Mouse (Mus musculus) adrenal gland, postnatal 36 days (tissue): ENCODE results near the gene Padi1. TPM values are rescaled to one million over a fixed set of nuclear protein-coding genes. Genes with fewer than 3 reads are reported as not detected.

Source experiments
- DNase-seq, 2 experiments: peaks; one replicate each; pipeline ENCODE4 v3.0.0; 2021; ENCODE audit warnings: mixed read lengths in 1 of 2
- total RNA-seq, 2 experiments: library from RNA; stranded (reverse); gene quantifications; 2 replicates each; pipeline ENCODE4 v1.2.3; 2021

Gene Padi1
- total RNA-seq, 2 experiments from 2014 or later: not detected

- DNase-seq: peak; percentile 55 to 68
These were observed 29.3 kb downstream of the Padi1 start for GRCm38 (mm10) chr4:140815996-140816917.

GRCm38 (mm10) chr4:140815496-140815895 lies 30.1 kb downstream of the Padi1 start:
- DNase-seq: no peak

- peak; percentile 35 to 55 for DNase-seq
These were observed 31.0 kb downstream of the Padi1 start for GRCm38 (mm10) chr4:140814241-140815225.

- no peak for DNase-seq
These were observed 32.0 kb downstream of the Padi1 start for GRCm38 (mm10) chr4:140813358-140814185.

DNA sequence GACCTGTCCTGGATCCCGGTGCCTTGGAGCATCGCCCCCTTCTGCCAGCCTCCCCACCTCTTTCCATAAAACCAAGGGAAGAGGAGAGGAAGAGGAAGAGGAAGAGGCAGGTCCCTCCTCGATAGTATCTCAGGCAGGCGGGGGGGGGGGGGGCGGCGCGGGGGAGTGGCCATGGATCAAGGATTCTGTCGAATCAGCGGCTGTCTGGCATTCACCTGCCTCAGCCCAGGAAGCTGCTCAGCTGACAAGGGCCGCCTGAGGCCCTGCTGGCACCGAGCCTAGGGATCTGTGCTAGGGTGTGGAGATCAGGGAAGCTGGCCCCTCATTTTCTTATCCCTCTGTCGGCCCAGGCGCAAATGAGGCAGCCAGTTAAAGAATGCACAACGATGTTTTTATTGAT lies 33.0 kb downstream of the Padi1 start:
- no peak for DNase-seq

DNA sequence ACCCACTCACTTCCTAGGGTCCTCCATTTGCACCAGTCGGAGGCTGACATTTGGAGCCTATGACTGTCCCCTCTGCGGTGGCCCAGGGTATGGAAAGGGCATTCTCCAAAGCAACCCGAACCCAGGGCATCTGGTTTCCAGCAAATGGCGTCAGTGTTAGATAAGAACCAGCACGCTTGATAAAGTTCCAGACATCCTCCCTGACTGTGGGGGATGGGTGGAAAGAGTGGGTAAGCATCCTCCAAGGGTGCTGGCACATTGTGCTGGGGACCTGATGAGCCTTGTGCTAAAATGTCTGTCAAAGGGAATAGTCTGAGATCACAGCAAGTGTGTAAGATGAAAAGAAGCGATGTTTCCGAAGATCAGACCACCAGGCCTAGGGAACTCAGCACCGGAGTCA lies 33.4 kb downstream of the Padi1 start:
- DNase-seq: no peak

GRCm38 (mm10) chr4:140810458-140811260 lies 34.9 kb downstream of the Padi1 start, which contains the start of gene Padi3:
Gene Padi3, minus strand, starts transcription at chr4:140810648.
- no peak for DNase-seq

GRCm38 (mm10) chr4:140809118-140809517 lies 36.5 kb downstream of the Padi1 start:
- DNase-seq: peak; percentile 75 to 79

GRCm38 (mm10) chr4:140804601-140805000 lies 41.0 kb downstream of the Padi1 start:
- no peak for DNase-seq

- no peak for DNase-seq
These were observed 44.2 kb downstream of the Padi1 start for GRCm38 (mm10) chr4:140801364-140801763.

DNA sequence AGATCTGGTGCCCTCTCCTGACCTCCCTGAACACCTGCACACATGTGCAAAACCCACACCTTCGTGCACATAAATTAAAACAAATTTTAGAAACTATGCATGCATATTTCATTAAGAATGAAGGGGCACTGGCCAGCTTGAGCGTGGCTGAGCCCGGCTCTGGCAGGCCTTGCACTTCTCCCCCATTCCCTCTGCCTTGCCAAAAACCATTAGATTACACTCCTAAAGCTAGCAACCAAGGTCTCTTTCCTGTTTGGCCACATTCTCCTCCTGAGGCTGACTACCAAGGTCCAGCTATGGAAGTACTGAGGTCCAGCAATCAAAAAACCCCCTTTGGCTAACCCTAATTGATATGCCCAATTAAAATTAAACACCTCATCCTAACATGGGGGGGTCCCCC lies 48.8 kb downstream of the Padi1 start:
- DNase-seq: peak; percentile 43 to 45

DNA sequence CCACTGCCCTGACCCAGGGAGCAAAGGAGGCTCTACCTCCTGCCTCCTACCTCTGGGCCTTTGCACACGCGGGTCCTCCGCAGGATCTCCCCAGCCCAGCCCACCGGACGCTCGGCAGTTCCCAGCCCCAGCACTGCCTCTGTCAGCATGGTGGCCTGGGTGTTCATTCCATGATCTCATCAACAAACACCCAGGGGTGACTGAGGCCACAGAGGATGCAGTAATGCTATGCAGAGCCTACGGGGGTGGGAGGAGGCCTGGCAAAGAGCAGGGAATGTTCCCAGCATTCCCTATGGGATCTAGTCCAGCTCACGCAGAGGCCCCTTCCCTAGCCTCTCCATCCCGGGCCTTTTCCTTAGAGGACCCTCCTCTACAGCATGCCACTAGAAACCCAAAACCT lies 50.9 kb downstream of the Padi1 start:
- DNase-seq: no peak

DNA sequence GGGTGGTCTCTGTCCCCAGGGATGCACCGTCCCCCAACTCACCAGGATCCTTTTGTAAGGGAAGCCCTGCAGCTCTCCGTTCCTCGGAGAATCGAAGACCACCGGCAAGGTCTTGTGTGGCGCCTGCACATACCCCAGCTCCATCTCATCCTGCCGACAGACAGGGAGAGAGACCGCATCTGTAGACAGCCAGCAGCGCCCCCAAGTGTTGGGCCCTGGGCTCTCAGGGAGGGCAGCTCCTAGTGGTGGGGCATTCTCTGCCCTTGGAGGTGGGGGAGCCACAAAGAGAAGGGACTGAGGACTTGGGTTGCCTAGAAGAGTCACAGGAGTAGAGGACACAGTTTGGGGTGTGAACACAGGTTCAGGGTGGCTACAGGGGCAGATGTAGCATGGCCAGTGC lies 51.8 kb downstream of the Padi1 start:
- no peak for DNase-seq

- no peak for DNase-seq
These were observed 53.0 kb downstream of the Padi1 start for GRCm38 (mm10) chr4:140792584-140792983.

GRCm38 (mm10) chr4:140791071-140791470 lies 54.5 kb downstream of the Padi1 start:
- no peak for DNase-seq

- DNase-seq: no peak
These were observed 55.6 kb downstream of the Padi1 start for GRCm38 (mm10) chr4:140789983-140790382.

DNA sequence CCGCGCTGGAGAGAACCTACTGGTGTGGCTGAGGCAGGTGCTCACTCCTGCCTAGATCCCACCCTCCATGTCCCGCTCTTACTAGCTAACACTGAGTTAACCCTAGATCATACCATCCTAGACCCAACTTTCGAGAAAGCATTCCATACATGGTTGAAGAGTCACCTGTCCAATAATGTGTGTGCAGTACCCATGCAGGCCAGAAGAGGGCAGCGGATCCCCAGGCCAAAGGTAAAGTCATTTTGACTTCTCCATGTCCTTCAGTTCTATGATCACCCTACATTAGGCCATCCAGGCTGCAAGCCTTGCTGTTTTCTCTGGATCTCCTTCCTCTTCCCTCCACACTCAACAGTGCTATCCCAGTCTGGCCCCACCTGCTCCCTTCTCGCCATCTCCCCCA lies 56.6 kb downstream of the Padi1 start:
- peak; percentile 73 to 75 for DNase-seq

DNA sequence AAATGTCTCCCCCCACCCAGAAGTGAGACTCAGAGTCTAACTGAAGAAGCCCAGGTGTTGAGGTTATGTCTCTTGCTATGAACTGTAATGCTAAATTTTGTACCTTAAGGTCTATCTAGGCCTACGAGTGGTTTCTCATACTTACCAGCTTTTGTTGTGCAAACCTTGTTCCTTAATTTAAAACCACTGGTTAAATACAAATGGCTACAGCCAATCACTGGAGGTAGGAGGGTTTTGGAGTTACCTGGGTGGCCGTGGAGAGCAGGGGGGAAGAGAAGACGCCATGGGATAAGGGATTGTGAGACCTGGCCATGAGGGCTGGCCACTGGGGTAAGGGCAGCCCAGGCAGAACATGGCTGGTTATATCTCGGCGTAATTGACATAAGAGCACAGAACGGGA lies 57.3 kb downstream of the Padi1 start:
- no peak for DNase-seq

GRCm38 (mm10) chr4:140787414-140787813 lies 58.2 kb downstream of the Padi1 start:
- no peak for DNase-seq

DNA sequence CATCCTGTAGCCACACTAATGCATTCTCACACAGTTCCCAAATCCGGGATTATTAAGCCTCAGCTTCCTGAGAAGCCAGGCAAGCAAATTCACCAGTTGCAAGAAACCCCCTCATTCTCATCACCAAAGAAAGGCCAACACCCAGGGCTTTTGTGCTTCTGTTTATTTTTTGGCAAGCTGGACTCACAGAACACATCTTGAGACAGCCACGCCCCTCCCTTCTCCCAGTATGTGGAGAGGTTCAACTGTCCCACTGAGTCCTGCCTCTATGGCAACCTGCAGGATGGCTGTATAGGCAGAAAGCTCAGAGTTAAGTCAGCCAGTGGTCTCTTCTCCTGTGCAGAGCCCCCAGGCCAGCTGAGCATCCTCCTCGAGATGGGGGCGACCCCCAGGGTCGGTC lies 60.4 kb downstream of the Padi1 start:
- DNase-seq: no peak
